Mouse (Mus musculus) G1E (cell line): Measurements from ENCODE around the gene Idh1. TPM values are rescaled to one million over a fixed set of nuclear protein-coding genes. Genes with fewer than 3 reads are reported as not detected.
"Not testable (repeated sequence)": the region's sequence is repeated elsewhere in the genome, so short reads cannot be mapped to it uniquely, and the experiment has no call there.

Experiments used
- ATAC-seq: 2 replicates; pipeline ENCODE4 v1.8.0; 2016; ENCODE audit warnings: mild to moderate bottlenecking; ENCODE audit not compliant: insufficient number of reproducible peaks, poor library complexity, low FRiP score, severe bottlenecking; ENCODE audit errors: extremely low read depth
- DNase-seq: peaks from one replicate; pipeline ENCODE4 v3.0.0; 2012; ENCODE audit warnings: low spot score
- H3K27me3 ChIP-seq: 2 replicates; pipeline ENCODE4 v1.6.1; 2012; ENCODE audit warnings: mild to moderate bottlenecking, low read length, inconsistent platforms; ENCODE audit not compliant: insufficient read depth
- H3K36me3 ChIP-seq: replicated peaks from 2 replicates; pipeline ENCODE3; 2012; ENCODE audit warnings: mild to moderate bottlenecking, inconsistent platforms
- H3K4me1 ChIP-seq: 2 replicates; pipeline ENCODE4 v1.6.1; 2012; ENCODE audit warnings: low read depth, low read length, inconsistent platforms, mixed read lengths; ENCODE audit not compliant: insufficient read depth
- H3K4me3 ChIP-seq: 2 replicates; pipeline ENCODE4 v1.5.1; 2012; ENCODE audit warnings: low read depth, mild to moderate bottlenecking, inconsistent platforms, low read length, moderate library complexity, mixed read lengths
- H3K9me3 ChIP-seq: replicated peaks from 2 replicates; pipeline ENCODE4 v1.6.1; 2012; ENCODE audit warnings: inconsistent platforms
- CTCF ChIP-seq: IDR thresholded peaks from 2 replicates; pipeline ENCODE4 v1.5.1; 2012; ENCODE audit warnings: low read depth, low read length, inconsistent platforms, mixed read lengths
- GATA1 ChIP-seq: IDR thresholded peaks from 2 replicates; pipeline ENCODE4 v1.6.1; 2012; ENCODE audit warnings: borderline replicate concordance, low read length, inconsistent platforms, mixed read lengths
- GATA2 ChIP-seq: IDR thresholded peaks from 2 replicates; pipeline ENCODE4 v1.6.1; 2012; ENCODE audit warnings: low read depth, low read length, inconsistent platforms, borderline replicate concordance
- POLR2AphosphoS5 ChIP-seq: IDR thresholded peaks from 2 replicates; pipeline ENCODE4 v1.6.1; 2012; ENCODE audit warnings: low read depth, low read length, inconsistent platforms; ENCODE audit not compliant: insufficient replicate concordance
- TAL1 ChIP-seq: conservative IDR thresholded peaks from 2 replicates; pipeline ENCODE4 v1.6.1; 2012; ENCODE audit warnings: low read depth, low read length, inconsistent platforms, mixed read lengths
- polyA plus RNA-seq: library from polyadenylated mRNA; stranded (reverse); fragments of >175 nt; gene quantifications from 2 replicates; pipeline ENCODE4 v1.2.3, GENCODE M21; 2012
- total RNA-seq, 2 experiments: library from RNA; stranded (forward) in 1 of 2; stranded (reverse) in 1 of 2; fragments of 200-1000 nt in 1 of 2; fragments of >200 nt in 1 of 2; fragmentation: Nextera tagmentation in 1 of 2; gene quantifications; 2 replicates each; pipeline ENCODE4 v1.2.3; 2014 to 2017

Idh1 gene
- total RNA-seq (2014; fragmentation: Nextera tagmentation) (24.2 and 29.9 TPM in 2 replicates), total RNA-seq (2017) (102 and 111 TPM in 2 replicates), polyA plus RNA-seq (1.2 and 1.9 TPM in 2 replicates)

DNA sequence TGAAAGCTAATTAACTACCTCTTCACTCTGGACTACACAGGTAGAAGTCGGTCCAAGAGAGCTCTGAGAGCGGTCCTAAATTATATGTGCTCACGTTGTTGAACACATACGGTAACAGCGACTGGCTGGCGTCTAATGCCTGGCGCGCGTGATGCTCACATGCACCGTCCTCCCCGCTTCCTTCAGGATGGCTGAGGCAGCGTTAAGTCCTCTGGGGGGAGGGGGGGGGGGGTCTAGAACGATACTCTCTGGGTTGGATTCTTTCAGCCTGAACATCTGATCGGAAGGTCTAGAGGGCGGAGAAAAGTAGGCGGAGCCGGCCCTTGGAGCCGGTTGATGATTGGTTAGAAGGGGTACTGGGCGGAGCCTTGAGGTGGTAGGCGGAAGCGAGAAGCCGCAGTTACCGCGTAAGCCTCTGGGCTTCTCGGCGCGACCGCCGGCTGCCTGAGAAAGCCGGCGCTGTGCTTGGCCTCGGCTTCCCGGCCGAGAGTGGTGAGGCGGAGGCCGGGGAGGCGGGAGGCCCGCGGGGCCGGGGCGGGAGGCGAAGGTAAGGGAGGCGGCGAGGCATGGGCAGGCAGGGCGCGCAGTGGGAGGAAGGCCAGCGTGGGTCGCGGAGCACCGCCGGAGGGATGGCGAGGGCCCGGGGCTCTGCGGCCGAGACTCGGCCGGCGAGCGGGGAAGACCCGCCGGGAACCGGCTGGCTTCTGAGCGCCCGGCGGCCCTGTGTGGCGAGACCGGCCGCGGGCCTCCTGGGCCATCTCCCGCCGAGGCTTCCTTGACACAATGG lies at the start of gene Idh1, which contains the start of gene Pikfyve:
TSS of gene Idh1 (minus strand) at position 214 of the 787 bp plus-strand sequence.
TSS of gene Pikfyve (plus strand) at position 397 of the 787 bp plus-strand sequence.
- Histone ChIP-seq H3K4me3 (peak within 1 kb of the TSS; percentile 88), H3K27me3 (no peaks in the 10 kb centered on the region), H3K9me3 (no peaks in the 10 kb centered on the region), H3K36me3 (peaks cover 17% of the 10 kb centered on the region), H3K4me1 (peaks cover 30% of the 10 kb centered on the region)
- ATAC-seq (peak; percentile 94), DNase-seq (peak; percentile 95)
- no peak for TF ChIP-seq TAL1
- no peak for TF ChIP-seq GATA2
- no peak for TF ChIP-seq GATA1
- no peak for TF ChIP-seq POLR2AphosphoS5
- no peak for TF ChIP-seq CTCF

DNA sequence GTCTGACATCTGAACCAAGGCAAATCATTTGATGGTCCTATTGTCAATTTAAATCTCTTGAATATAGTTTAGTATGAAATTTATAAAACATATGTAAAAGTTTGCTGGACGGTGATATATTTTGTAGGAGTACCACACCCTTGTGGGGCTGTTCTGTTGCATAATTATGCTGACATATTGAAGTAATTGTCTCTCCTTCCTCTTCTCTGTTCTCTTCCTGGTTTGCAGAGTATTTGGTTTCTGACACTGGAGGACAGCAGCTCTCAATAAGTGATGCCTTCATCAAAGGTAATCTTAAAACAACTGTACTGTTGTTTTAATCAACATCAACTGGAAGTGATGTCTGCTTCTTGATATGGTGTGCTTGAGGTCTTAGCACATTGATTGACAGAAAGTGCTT lies 44.3 kb upstream of the Idh1 start:
- no peaks in the 10 kb centered on the region for H3K9me3 ChIP-seq
- DNase-seq (no peak), ATAC-seq (no peak)
- TF ChIP-seq GATA2 (no peak), POLR2AphosphoS5 (no peak), GATA1 (no peak), TAL1 (no peak)
- H3K4me3 ChIP-seq: no peak overlapping the region
- no peaks in the 10 kb centered on the region for H3K27me3 ChIP-seq
- no peaks in the 10 kb centered on the region for H3K4me1 ChIP-seq
- peaks cover 52% of the 10 kb centered on the region for H3K36me3 ChIP-seq

DNA sequence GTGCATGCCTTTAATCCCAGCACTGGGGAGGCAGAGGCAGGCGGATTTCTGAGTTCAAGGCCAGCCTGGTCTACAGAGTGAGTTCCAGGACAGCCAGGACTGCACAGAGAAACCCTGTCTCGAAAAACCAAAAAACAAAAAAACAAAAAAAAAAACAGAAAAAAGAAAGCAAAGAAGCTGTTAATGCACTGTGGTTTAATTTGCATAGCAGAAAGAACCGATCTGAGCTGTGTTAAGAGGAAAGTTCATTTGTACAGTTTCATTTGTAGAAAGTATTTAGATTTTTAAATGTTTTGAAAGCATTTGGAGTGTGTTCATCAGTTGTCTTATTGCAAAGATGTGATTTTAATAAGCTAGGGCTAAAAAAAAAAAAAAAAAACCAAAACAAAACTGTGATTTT lies 43.5 kb upstream of the Idh1 start:
- ATAC-seq, H3K9me3 ChIP-seq, DNase-seq, H3K4me1 ChIP-seq, H3K4me3 ChIP-seq, H3K27me3 ChIP-seq: not testable (repeated sequence)
- peaks cover 49% of the 10 kb centered on the region for H3K36me3 ChIP-seq

DNA sequence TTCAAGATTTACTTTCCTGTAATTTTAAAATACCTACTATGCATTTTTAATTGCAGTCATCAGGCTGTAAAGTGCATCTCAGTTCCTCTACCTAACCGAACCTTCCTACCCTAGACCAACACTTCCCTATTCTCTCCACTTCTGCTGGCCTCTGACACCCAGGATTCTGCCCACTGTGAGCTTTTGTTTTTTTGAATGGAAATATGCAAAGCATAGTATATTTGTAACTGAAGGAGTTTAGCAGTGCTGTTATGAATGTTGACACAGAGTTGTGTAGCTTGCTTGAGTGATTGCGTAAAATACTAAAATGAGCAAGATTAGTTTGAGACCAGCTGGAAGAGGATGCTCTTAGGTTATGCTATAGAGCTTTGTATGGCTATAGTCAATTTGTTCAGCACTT lies 41.4 kb upstream of the Idh1 start:
- no peak for TF ChIP-seq CTCF
- no peak for TF ChIP-seq POLR2AphosphoS5
- no peak for TF ChIP-seq GATA2
- no peak for TF ChIP-seq TAL1
- TF ChIP-seq GATA1: no peak
- no peak for ATAC-seq
- H3K9me3 ChIP-seq: no peaks in the 10 kb centered on the region
- H3K36me3 ChIP-seq: peaks cover 55% of the 10 kb centered on the region
- no peaks in the 10 kb centered on the region for H3K27me3 ChIP-seq
- no peak for DNase-seq
- no peak overlapping the region for H3K4me3 ChIP-seq
- no peaks in the 10 kb centered on the region for H3K4me1 ChIP-seq

DNA sequence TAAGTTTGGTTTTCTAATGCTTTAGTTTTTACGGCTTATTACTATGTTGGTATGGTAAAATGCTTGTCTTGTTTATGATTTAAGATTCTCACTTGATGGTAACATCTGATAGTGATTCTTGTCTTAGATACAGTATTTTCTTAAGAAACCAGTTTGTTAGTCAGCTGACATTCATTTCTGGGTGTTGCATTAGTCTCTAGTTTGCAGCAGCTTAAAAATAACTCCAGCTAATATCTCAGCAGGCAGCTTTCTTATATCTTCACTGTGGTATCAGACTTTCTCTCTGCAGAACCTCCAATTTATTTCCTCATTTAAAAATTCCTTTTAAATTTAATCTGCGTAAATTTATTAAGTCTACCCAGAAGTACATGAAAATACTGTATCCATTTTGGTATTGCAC lies 37.4 kb upstream of the Idh1 start:
- H3K36me3 ChIP-seq: peaks cover 65% of the 10 kb centered on the region
- TF ChIP-seq CTCF (no peak), GATA1 (no peak), GATA2 (no peak)
- H3K9me3 ChIP-seq: no peaks in the 10 kb centered on the region
- DNase-seq (no peak), ATAC-seq (no peak)
- no peaks in the 10 kb centered on the region for H3K27me3 ChIP-seq
- no peaks in the 10 kb centered on the region for H3K4me1 ChIP-seq
- H3K4me3 ChIP-seq: no peak overlapping the region

DNA sequence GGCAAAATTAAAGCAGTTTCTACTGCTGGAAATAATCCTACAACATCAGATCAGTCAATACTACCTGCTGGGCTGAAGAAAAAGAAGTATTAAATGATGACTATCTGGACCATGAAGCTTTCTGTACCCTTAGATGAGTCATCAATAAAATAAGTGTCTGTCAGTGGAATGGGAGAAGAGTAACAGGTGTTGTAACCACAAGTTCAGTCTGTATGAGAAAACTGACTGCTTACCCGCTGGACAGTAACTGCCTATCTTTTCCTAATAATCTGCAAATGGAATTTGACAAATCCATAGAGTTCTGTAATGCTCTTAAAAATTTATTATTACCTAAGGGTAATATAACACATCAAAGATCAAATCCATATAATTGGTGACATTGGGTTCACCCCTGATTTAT lies 31.7 kb upstream of the Idh1 start:
- H3K9me3 ChIP-seq: no peaks in the 10 kb centered on the region
- ATAC-seq (no peak), DNase-seq (no peak)
- TF ChIP-seq GATA2: no peak
- no peak for TF ChIP-seq CTCF
- no peak for TF ChIP-seq TAL1
- no peak for TF ChIP-seq GATA1
- no peak for TF ChIP-seq POLR2AphosphoS5
- H3K4me3 ChIP-seq: no peak overlapping the region
- H3K27me3 ChIP-seq: no peaks in the 10 kb centered on the region
- no peaks in the 10 kb centered on the region for H3K4me1 ChIP-seq
- H3K36me3 ChIP-seq: peaks cover 57% of the 10 kb centered on the region
